Mouse (Mus musculus): ENCODE data around the gene Gpc6. TPM values are rescaled to one million over a fixed set of nuclear protein-coding genes. Genes with fewer than 3 reads are reported as not detected.

Gene Gpc6
- polyA plus RNA-seq, 1 experiment, result 4.7 TPM

DNA sequence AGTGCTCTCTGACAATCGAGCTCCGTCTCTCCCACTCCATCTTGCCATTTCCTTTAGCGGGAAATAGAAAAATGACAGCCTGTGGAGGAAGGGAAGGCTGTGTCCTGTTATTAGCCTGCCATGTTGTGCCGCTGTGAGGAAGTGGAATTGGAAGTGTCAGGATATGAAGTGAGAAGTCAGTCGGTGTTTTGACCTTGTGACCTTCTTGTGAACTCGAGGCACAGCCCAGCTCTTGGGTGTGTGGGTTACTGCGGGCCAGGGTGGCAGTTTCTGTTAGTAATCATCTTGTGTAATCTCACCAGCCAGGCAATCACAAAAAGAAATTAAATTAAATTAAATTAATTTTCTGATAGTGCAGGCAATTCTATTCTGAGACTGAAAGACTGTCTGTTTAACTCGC is 789.0 kb downstream of the Gpc6 start:
- Histone ChIP-seq H3K4me3 (ENCODE audit: insufficient read depth, low read length) (no peak overlapping the region), H3K4me1 (ENCODE audit: control insufficient read depth, insufficient read depth, low read length) (no peaks in the 10 kb centered on the region; the same call in 1 of the 2 replicates), H3K27ac (ENCODE audit: insufficient read depth, low read length) (no peak overlapping the region)
- TF ChIP-seq CTCF (IDR thresholded peaks at IDR 0.05; ENCODE audit: extremely low read depth, insufficient read depth, low read length) (no peak), POLR2A (IDR thresholded peaks at IDR 0.05; ENCODE audit: extremely low read depth, insufficient read depth, low read length) (no peak)

DNA sequence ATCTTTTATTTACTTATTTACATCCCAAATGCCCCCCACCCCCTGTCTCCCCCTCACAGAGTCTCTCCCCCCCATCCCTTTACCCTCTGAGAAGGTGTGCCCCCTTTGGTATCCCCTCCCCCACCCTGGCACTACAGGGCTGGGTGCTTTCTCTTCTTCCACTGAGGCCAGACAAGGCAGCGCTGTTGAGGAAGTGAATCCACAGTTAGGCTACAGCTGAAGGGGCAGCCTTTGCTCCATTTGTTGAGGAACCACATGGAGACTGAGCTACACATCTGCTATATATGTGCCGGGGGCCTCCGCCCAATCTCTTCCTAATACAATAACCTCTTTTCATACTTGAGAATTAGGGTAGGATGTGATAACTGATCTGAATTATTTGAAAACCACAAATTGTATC is 791.2 kb downstream of the Gpc6 start:
- H3K27ac ChIP-seq (ENCODE audit: insufficient read depth, low read length), result no peak overlapping the region
- TF ChIP-seq POLR2A (IDR thresholded peaks at IDR 0.05; ENCODE audit: extremely low read depth, insufficient read depth, low read length) (no peak), CTCF (IDR thresholded peaks at IDR 0.05; ENCODE audit: extremely low read depth, insufficient read depth, low read length) (no peak)
- no peaks in the 10 kb centered on the region for H3K4me1 ChIP-seq (ENCODE audit: control insufficient read depth, insufficient read depth, low read length)
- no peak overlapping the region for H3K4me3 ChIP-seq (ENCODE audit: insufficient read depth, low read length)

DNA sequence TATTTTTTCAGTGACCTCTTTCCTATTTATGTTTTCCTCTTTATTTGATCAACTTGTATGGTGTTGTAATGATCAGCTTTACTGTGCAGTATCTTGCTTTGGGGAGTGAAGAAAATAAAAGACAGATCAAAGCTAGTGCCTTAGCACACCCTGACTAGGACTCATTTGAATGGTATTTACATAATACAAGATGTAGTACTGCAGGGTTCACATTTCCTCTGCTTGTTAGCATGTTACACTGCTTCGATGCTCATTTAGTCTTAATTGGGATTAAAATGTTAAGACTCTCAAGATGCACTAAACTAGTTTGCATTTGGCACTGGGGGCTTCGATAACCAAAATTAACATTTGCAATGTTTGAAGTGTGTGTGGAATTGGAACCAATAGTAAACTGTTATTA is 803.6 kb downstream of the Gpc6 start:
- TF ChIP-seq POLR2A (IDR thresholded peaks at IDR 0.05; ENCODE audit: extremely low read depth, insufficient read depth, low read length), result no peak
- TF ChIP-seq CTCF (IDR thresholded peaks at IDR 0.05; ENCODE audit: extremely low read depth, insufficient read depth, low read length), result no peak
- no peak overlapping the region for H3K27ac ChIP-seq (ENCODE audit: insufficient read depth, low read length)

DNA sequence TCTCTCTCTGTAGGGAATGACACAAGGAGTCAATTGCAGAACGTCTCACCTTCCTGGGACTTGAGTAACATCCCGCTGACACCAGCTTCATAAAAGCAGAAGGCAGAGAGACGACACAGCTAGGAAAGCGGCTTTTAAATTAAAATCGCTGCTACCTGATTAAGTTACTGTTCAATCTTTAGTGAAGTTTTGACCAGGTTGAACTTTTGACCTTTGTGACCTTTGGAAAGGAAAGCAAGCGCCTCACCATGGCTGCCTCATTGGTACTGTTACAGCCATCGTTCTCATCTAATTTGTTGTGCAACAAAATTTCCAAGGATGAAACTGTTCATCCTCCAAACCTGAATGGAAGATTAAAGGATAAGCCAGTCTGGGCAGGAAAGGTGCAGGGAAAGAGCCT is 830.1 kb downstream of the Gpc6 start:
- H3K4me1 ChIP-seq (ENCODE audit: control insufficient read depth, insufficient read depth, low read length), result no peaks in the 10 kb centered on the region
- H3K4me3 ChIP-seq (ENCODE audit: insufficient read depth, low read length), result no peak overlapping the region
- no peak for TF ChIP-seq CTCF (IDR thresholded peaks at IDR 0.05; ENCODE audit: extremely low read depth, insufficient read depth, low read length)
- TF ChIP-seq POLR2A (IDR thresholded peaks at IDR 0.05; ENCODE audit: extremely low read depth, insufficient read depth, low read length), result no peak
- no peak overlapping the region for H3K27ac ChIP-seq (ENCODE audit: insufficient read depth, low read length)

More for the DNA sequence above, 803.6 kb downstream of the Gpc6 start:
- Histone ChIP-seq H3K4me3 (ENCODE audit: insufficient read depth, low read length) (no peak overlapping the region), H3K4me1 (ENCODE audit: control insufficient read depth, insufficient read depth, low read length) (no peaks in the 10 kb centered on the region)

DNA sequence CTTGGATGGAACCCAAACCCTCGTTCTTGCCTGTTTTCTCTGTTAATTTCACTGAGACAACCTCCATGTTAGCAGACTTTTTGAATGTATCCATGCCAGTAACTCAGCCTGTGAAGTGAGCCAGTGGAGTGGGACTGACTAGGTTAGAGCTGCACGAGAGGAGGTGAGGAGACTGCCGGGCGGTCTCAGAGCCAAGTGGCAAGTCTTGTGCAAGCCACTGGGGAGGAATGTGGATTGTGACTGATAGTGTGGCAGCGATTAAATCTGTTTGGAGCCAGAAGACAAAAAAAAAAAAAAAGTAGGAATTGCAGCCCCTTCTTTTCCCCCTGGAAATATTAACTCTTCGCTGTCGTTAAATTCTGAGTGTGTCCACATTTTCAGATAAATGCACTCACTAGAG is 831.4 kb downstream of the Gpc6 start:
- TF ChIP-seq CTCF (IDR thresholded peaks at IDR 0.05; ENCODE audit: extremely low read depth, insufficient read depth, low read length) (no peak), POLR2A (IDR thresholded peaks at IDR 0.05; ENCODE audit: extremely low read depth, insufficient read depth, low read length) (no peak)
- H3K27ac ChIP-seq (ENCODE audit: insufficient read depth, low read length), result no peak overlapping the region
- no peak overlapping the region for H3K4me3 ChIP-seq (ENCODE audit: insufficient read depth, low read length)
- H3K4me1 ChIP-seq (ENCODE audit: control insufficient read depth, insufficient read depth, low read length), result no peaks in the 10 kb centered on the region

DNA sequence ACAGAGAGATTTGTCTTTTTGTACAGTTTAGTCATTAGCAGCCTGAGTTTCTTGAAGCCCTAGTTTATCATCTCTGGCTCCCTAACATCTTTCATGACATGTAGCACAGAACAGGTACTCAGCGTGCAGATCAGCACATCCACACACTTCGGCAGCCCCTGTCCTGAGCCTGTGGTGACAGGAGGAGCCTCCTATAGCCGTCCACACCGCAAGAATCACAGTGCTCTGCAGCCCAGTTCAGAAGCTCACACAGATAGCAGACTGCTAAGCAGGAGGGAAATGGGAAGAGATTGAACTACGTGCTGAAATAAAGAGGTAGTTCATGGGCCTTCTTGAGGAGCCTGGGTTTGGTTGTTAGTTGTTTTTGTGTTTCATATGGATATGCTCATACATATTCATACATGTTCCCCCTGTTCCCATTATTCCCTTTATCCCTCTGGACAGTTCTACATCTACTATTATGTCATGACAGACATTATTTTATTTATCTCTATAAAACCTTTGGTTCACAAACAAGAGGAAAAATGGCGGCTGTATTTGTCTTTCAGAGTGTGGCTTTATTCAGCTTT is 832.8 kb downstream of the Gpc6 start:
- TF ChIP-seq CTCF (IDR thresholded peaks at IDR 0.05; ENCODE audit: extremely low read depth, insufficient read depth, low read length) (no peak), POLR2A (IDR thresholded peaks at IDR 0.05; ENCODE audit: extremely low read depth, insufficient read depth, low read length) (no peak)
- no peak overlapping the region for H3K4me3 ChIP-seq (ENCODE audit: insufficient read depth, low read length)
- H3K27ac ChIP-seq (ENCODE audit: insufficient read depth, low read length), result no peak overlapping the region
- H3K4me1 ChIP-seq (ENCODE audit: control insufficient read depth, insufficient read depth, low read length), result no peaks in the 10 kb centered on the region

GRCm38 (mm10) chr14:117760830-117761517 is 835.9 kb downstream of the Gpc6 start:
- Histone ChIP-seq H3K4me3 (ENCODE audit: insufficient read depth, low read length) (no peak overlapping the region), H3K4me1 (ENCODE audit: control insufficient read depth, insufficient read depth, low read length) (no peaks in the 10 kb centered on the region), H3K27ac (ENCODE audit: insufficient read depth, low read length) (no peak overlapping the region)
- TF ChIP-seq CTCF (IDR thresholded peaks at IDR 0.05; ENCODE audit: extremely low read depth, insufficient read depth, low read length) (no peak), POLR2A (IDR thresholded peaks at IDR 0.05; ENCODE audit: extremely low read depth, insufficient read depth, low read length) (no peak)

GRCm38 (mm10) chr14:117762934-117763333 is 837.8 kb downstream of the Gpc6 start:
- H3K4me3 ChIP-seq (ENCODE audit: insufficient read depth, low read length), result no peak overlapping the region
- no peak overlapping the region for H3K27ac ChIP-seq (ENCODE audit: insufficient read depth, low read length)
- H3K4me1 ChIP-seq (ENCODE audit: control insufficient read depth, insufficient read depth, low read length), result peaks cover 1% of the 10 kb centered on the region; the same call in 1 of the 2 replicates
- TF ChIP-seq POLR2A (IDR thresholded peaks at IDR 0.05; ENCODE audit: extremely low read depth, insufficient read depth, low read length) (no peak), CTCF (IDR thresholded peaks at IDR 0.05; ENCODE audit: extremely low read depth, insufficient read depth, low read length) (no peak)

DNA sequence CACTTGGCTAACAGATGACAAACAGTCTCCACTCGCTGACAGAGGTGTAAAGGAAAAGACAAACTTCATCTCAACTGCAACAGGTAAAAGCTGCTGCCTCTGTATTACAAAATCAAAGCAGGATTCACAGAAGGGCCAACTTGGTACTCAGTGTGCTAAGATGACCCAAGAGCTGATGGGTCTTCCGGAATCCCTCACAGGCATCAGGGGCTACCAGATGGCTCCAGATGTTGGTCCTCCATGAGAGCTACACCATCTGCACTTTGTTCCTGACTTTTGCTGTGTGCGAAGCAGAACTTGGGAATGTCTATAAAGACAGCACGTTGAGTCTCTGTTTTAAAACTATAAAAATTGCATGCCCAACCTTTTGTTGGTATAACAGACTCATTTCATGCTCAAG is 842.7 kb downstream of the Gpc6 start:
- no peak for TF ChIP-seq CTCF (IDR thresholded peaks at IDR 0.05; ENCODE audit: extremely low read depth, insufficient read depth, low read length)
- TF ChIP-seq POLR2A (IDR thresholded peaks at IDR 0.05; ENCODE audit: extremely low read depth, insufficient read depth, low read length), result no peak
- peaks cover 2% of the 10 kb centered on the region; the same call in 1 of the 2 replicates for H3K4me1 ChIP-seq (ENCODE audit: control insufficient read depth, insufficient read depth, low read length)
- no peak overlapping the region for H3K4me3 ChIP-seq (ENCODE audit: insufficient read depth, low read length)
- no peak overlapping the region for H3K27ac ChIP-seq (ENCODE audit: insufficient read depth, low read length)

GRCm38 (mm10) chr14:117768697-117769096 is 843.6 kb downstream of the Gpc6 start:
- peaks cover 2% of the 10 kb centered on the region; the same call in 1 of the 2 replicates for H3K4me1 ChIP-seq (ENCODE audit: control insufficient read depth, insufficient read depth, low read length)
- no peak overlapping the region for H3K27ac ChIP-seq (ENCODE audit: insufficient read depth, low read length)
- TF ChIP-seq CTCF (IDR thresholded peaks at IDR 0.05; ENCODE audit: extremely low read depth, insufficient read depth, low read length) (no peak), POLR2A (IDR thresholded peaks at IDR 0.05; ENCODE audit: extremely low read depth, insufficient read depth, low read length) (no peak)
- H3K4me3 ChIP-seq (ENCODE audit: insufficient read depth, low read length), result no peak overlapping the region

Measured in cortical plate, adult 2 months (tissue).